Mouse (Mus musculus): ENCODE measurements at regions not wholly inside any gene's neighbourhood (a gene's known extent, or its start where the extent isn't known, plus 50 kb on each side); places are given as distances from the start of the nearest gene placed in this dataset.

DNA sequence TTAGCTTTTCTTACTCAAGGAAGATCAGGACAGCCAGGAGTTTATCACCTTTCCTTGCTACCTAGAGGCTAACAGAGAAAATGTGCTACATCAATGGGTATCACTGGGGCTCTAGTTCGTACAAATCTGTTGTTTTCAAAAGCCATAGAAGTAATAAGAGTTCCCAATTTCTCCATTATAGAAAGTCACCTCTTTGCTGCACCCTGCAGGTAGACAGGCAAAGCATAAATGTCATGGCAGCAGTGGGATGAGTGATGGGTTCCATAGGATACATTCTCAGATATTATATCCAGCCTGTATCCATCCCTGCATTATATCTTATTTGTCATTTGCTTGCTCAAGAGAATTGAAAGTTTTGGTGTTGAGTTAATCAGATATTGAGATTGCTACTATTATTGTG is 236.4 kb upstream of the Alcam start:
- Histone ChIP-seq H3K4me1 (replicated peaks) (no peaks in the 10 kb centered on the region), H3K27ac (no peak overlapping the region), H3K4me2 (no peak overlapping the region), H3K9ac (no peak overlapping the region), H3K4me3 (no peak overlapping the region), H3K9me3 (no peaks in the 10 kb centered on the region), H3K36me3 (no peaks in the 10 kb centered on the region), H3K27me3 (no peaks in the 10 kb centered on the region)
- 77% methylated on average over 1 of the region's 1 CpGs for WGBS
- ATAC-seq (ENCODE audit: low FRiP score): no peak

DNA sequence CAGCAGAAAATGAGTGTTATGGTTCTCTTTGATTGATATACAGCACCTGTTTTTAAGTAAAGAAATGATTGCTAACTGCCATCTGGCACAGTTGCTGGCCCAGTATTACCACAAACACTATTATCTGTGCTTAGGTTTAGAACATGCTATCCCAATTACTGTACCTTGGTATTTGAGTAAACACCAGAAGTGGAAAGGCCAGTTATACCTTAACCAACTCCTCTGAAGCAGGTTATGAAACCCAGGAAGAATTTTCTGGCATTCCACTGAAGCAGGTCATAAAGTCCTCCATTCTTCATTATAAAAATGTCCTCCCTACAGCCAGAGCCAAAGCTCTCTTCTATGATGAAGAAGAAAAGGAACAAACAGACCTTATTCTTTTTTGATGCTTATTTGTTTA is 201.0 kb upstream of the Alcam start:
- Histone ChIP-seq H3K36me3 (no peaks in the 10 kb centered on the region), H3K27me3 (no peaks in the 10 kb centered on the region), H3K4me3 (no peak overlapping the region), H3K4me1 (replicated peaks) (no peaks in the 10 kb centered on the region), H3K9me3 (no peaks in the 10 kb centered on the region), H3K9ac (no peak overlapping the region), H3K27ac (no peak overlapping the region), H3K4me2 (no peak overlapping the region)
- no peak for ATAC-seq (ENCODE audit: low FRiP score)

All from hindbrain, embryonic 13.5 days (tissue).